11 mouse cellular contexts compared by ENCODE assay signal in the genomic region with DNA sequence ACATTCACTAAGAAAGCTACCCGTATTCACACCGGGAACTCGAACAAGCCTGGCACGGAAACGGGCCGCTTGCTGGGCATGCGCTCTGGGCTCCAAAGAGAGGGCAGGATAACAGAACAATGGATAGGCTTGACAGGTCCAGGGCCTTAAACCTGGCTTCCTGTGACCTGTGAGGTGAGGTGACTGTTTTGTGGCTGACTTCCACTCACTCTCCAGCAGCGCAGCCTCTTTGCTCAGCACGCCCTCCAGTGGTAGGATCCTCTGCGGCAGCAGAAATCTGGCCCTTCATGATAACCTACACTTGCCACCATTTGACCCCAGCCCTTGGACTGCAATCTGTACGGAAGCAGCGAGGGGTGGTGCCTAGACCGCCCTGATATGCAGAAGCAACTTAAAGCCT. TPM values are rescaled to one million over a fixed set of nuclear protein-coding genes. Genes with fewer than 3 reads are reported as not detected.
DNase-seq lines count a peak whose midpoint lies in the region; TF ChIP-seq lines count a peak whose summit lies in the region.
"Had no signal": no experiment of that assay in that cellular context is flagged by ENCODE, and none has a peak within 500 bp of the region (broad histone marks: within the 10 kb centered on the region; RNA-seq: fewer than 3 reads in every experiment).

No protein-coding gene starts in this region.

- intact Hi-C loops in gastrocnemius, adult 2 months (cut with DNase I): no loop called here
- intact Hi-C loops in heart, postnatal 25 days (cut with DNase I): no loop called here

- no peak overlapping the region for H3K4me3 ChIP-seq in gastrocnemius, adult 2 months
- H3K4me3 ChIP-seq: neural tube, embryonic 13.5 days had no signal

- H3K27ac ChIP-seq in gastrocnemius, adult 2 months: no peak overlapping the region
- H3K27ac ChIP-seq: neural tube, embryonic 13.5 days had no signal

- TF ChIP-seq CTCF in gastrocnemius, adult 2 months (IDR thresholded peaks at IDR 0.05): peak; percentile 29; the same call in 1 of the 2 replicates

- DNase-seq in gastrocnemius, adult 2 months: no peak
- no peak for DNase-seq in gastrocnemius, adult 18-20 months (ENCODE audit: low spot score)
- DNase-seq in right cerebral cortex, postnatal 4 days: peak; percentile 16
- no peak for DNase-seq in right cerebral cortex, postnatal 36 days (ENCODE audit: low spot score in 2 of 2)
- DNase-seq in kidney, postnatal 25 days: peak; percentile 34 to 59
- DNase-seq in retina, postnatal 1 day: no peak
- no peak for DNase-seq in heart, postnatal 25 days (ENCODE audit: low spot score)
- DNase-seq in heart, adult 9 months (ENCODE audit: low spot score in 2 of 2): no peak

RNA-seq across cellular contexts. Expression of gene Cfap65, which starts 19.7 kb away (rescaled TPM):
- not detected for total RNA-seq in gastrocnemius, adult 2 months (2021)
- not detected for total RNA-seq in gastrocnemius, adult 18-20 months (2021)
- total RNA-seq in heart, postnatal 25 days (2021): not detected
- total RNA-seq: ES-E14; hematopoietic stem cell, adult 5-6 weeks had no signal

RNA-seq across cellular contexts. Expression of gene Cryba2, which starts 22.8 kb away (rescaled TPM):
- not detected for total RNA-seq in gastrocnemius, adult 2 months (2021)
- total RNA-seq in gastrocnemius, adult 18-20 months (2021): not detected
- total RNA-seq in heart, postnatal 25 days (2021): not detected
- total RNA-seq: ES-E14; hematopoietic stem cell, adult 5-6 weeks had no signal

RNA-seq across cellular contexts. Expression of gene Fev, which starts 30.5 kb away (rescaled TPM):
- total RNA-seq in gastrocnemius, adult 2 months (2021): not detected
- total RNA-seq in gastrocnemius, adult 18-20 months (2021): not detected
- total RNA-seq in heart, postnatal 25 days (2021): not detected
- total RNA-seq: ES-E14; hematopoietic stem cell, adult 5-6 weeks had no signal

RNA-seq across cellular contexts. Expression of gene Ihh, which starts 35.8 kb away (rescaled TPM):
- total RNA-seq in gastrocnemius, adult 2 months (2021): under 1 TPM; 0.11 to 0.18 TPM
- under 1 TPM; 0.16 to 0.26 TPM for total RNA-seq in gastrocnemius, adult 18-20 months (2021)
- under 1 TPM in 1 of 2 experiments, not detected in 1; 0.11 TPM for total RNA-seq in heart, postnatal 25 days (2021)
- total RNA-seq: hematopoietic stem cell, adult 5-6 weeks had no signal

Comparison
In these comparisons a context has a peak if more than half of its experiments do, and no peak if none do; other contexts are left out.
1. DNase-seq: peak in right cerebral cortex, postnatal 4 days (single experiment) and kidney, postnatal 25 days (2 of 2); none in gastrocnemius, adult 2 months (single experiment), gastrocnemius, adult 18-20 months (single experiment), right cerebral cortex, postnatal 36 days (0 of 2), retina, postnatal 1 day (single experiment), heart, postnatal 25 days (single experiment) and heart, adult 9 months (0 of 2).